Mouse (Mus musculus) liver, postnatal 0 days (tissue): Measurements from ENCODE around the gene Pex11a.

Experiments
- CTCF ChIP-seq: sonication (generic); IDR thresholded peaks from 2 replicates; pipeline ENCODE4 v1.5.1; 2016; ENCODE audit warnings: antibody characterized with exemption, low read depth
- EP300 ChIP-seq: IDR thresholded peaks from 2 replicates; pipeline ENCODE4 v1.6.1; 2016; ENCODE audit warnings: antibody characterized with exemption, low read depth, mild to moderate bottlenecking

DNA sequence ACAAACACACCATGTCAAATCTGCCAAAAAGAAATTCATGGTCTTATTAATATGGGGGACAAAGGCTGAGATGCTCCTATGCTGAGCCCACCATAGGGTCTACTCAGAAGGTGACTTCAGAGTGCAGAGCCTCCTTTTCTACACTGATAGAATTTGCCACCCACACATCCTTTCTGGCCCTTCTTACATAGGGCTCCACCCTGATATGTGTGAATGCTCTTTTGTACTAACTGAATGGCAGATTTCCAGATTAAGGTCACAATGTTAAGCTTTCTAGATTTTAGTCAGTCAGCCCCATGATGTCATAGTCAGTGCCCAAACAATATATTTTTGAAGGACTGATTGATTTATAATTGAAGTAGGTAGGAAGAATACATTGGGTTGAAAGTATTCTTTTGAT is 16.8 kb upstream of the Pex11a start:
- no peak for TF ChIP-seq EP300
- TF ChIP-seq CTCF = no peak
